Mouse (Mus musculus) C2C12 (cell line): Measurements from ENCODE around the gene Med13l.

Experiments used
- CEBPB ChIP-seq: IDR thresholded peaks from one replicate; pipeline ENCODE4 v1.6.1; 2011; ENCODE audit warnings: low read depth, mild to moderate bottlenecking, control low read depth, moderate library complexity
- CTCF ChIP-seq: IDR thresholded peaks from one replicate; pipeline ENCODE4 v1.5.1; 2011; ENCODE audit not compliant: control insufficient read depth, insufficient read depth, insufficient read length
- MYOD1 ChIP-seq: IDR thresholded peaks from one replicate; pipeline ENCODE4 v1.6.1; 2011; ENCODE audit warnings: low read depth; ENCODE audit not compliant: control insufficient read depth, insufficient read length
- MYOG ChIP-seq: IDR thresholded peaks from one replicate; pipeline ENCODE4 v1.6.1; 2011; ENCODE audit not compliant: control insufficient read depth, insufficient read length; ENCODE audit errors: extremely low read depth

GRCm38 (mm10) chr5:118560385-118561085 lies at the start of gene Med13l:
- TF ChIP-seq CTCF: no peak
- TF ChIP-seq MYOG: no peak
- no peak for TF ChIP-seq CEBPB
- no peak for TF ChIP-seq MYOD1
